Mouse (Mus musculus) Muller cell, postnatal 12 days (primary cell): ENCODE measurements around the gene Vps72.
"Not testable (repeated sequence)": the region's sequence is repeated elsewhere in the genome, so short reads cannot be mapped to it uniquely, and the experiment has no call there.

Experiments used
- DNase-seq: peaks from one replicate; pipeline ENCODE4 v3.0.0-alpha.2; 2015; ENCODE audit errors: inconsistent ontology term

The Vps72 gene

DNA sequence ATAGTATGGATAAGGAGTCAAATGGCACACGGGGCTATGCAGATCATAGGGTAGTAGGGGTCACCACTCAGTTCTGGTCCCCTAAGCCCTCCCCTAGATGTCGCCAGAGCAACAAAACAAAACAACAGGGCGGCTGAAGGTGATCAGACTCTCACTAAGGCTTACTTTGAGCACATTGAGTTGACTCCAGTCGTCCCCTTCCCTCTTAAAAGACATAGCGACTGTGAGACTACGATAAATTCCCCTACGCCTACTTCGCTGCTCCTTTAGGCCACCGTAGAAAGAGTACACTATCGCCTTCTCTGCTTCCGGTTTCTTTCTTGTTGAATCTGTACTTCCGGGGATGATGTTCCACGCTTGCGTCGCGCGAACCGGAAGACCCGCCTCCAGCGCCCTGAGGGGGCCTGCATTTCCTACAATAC, 22.9 kb downstream of the Vps72 start, which contains the start of the genes Scnm1 and Lysmd1:
TSS of gene Scnm1 (minus strand) at position 332 of the 422 bp plus-strand sequence.
TSS of gene Lysmd1 (plus strand) at position 409 of the 422 bp plus-strand sequence.
- DNase-seq, result peak; percentile 93

- not testable (repeated sequence) for DNase-seq
These were observed 23.3 kb downstream of the Vps72 start for GRCm38 (mm10) chr3:95134133-95134532.

GRCm38 (mm10) chr3:95135023-95135422, 24.2 kb downstream of the Vps72 start:
- peak; percentile 64 for DNase-seq

- no peak for DNase-seq
These were observed 24.7 kb downstream of the Vps72 start for GRCm38 (mm10) chr3:95135433-95136052.

DNA sequence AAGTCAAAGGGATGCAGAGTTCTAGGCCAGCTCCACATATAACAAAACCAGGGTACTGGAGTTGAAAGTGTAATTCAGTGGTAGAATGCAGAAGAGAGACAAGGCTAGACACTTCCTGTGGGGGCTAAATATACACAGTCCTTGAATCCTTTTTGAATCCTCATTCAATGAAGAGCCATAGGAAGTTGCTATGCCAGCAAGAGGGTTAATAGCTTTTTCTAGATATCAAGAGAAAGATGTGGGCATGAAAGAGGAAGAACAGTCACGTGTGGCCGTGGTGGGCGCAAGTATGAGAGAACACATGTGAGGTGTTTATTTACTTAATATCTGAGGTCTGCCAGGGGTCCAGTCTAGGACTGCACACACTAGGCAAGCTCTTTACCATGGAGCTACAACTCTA, 25.5 kb downstream of the Vps72 start:
- no peak for DNase-seq

- DNase-seq, result no peak
These were observed 28.9 kb downstream of the Vps72 start for GRCm38 (mm10) chr3:95139586-95140288.

DNA sequence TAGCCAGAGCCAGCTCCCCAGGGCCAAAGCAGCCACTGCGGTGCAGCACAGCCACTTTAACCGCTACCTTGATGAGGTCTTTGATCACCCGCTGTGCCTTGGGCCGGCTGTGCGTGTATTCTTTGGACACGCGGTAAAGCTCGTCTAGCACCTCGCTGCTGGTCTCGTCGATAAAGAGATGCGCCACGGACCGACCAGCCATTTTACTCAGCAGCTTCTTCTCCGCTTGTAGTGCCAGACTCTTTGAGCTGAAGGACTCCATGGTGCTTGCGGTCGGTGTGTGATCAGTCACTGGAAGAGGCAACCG, 29.4 kb downstream of the Vps72 start:
- no peak for DNase-seq

GRCm38 (mm10) chr3:95140795-95141194, 30.0 kb downstream of the Vps72 start:
- DNase-seq, result no peak

GRCm38 (mm10) chr3:95141474-95141873, 30.7 kb downstream of the Vps72 start:
- DNase-seq, result no peak

DNA sequence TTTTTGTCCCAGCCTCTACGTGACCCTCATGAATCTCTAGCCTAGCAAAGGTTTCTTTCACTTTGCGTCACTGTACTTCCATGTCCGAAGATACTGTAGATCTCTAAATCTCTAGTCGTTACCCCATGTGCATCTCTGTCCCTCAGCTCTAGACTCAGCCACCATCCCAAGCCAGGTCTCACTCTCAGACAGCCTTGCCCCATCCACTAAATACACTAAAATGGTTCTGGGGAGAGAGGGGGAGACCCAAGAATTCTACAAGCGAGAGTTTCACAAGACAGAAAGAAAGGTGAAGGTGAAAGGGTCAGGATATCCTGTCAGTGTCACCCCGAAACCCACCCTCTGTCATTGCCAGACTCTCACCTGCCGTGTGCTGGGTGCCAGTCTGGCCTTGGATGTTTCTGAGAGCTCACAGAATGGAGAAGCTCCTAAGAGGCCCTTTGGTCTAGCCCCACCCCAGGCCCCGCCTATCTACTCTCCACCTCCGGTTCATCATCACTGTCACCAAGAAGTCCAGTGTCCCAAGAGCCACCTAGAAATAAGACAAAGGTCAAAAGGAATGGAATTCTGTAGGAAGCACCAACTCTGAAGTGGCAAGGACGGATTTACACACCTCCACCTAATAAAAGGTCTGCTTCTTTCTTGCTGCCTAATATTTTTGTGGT, 31.3 kb downstream of the Vps72 start, which contains the start of gene Tnfaip8l2:
TSS of gene Tnfaip8l2 (minus strand) at position 409 of the 665 bp plus-strand sequence.
- DNase-seq, result no peak

DNA sequence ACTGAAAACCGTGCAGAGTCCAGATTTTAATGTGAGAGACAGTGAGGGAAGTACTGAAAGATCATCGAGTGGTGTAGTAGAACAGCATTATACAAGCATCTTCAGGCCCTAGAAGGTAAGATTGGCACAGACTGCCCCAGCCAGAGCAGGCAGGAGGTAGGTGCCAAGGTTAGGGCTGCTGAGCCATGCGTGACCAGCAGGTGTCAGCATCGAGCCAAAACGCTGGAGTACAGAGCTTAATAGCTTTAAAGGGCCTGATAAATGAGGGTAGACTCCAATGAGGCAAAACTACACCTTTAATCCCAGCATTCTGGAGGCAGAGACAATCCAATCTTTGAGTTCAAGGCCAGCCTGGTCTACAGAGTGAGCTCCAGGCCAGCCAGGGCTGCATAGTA, 31.8 kb downstream of the Vps72 start:
- DNase-seq, result peak; percentile 50

GRCm38 (mm10) chr3:95147924-95148323, 37.1 kb downstream of the Vps72 start:
- no peak for DNase-seq

DNA sequence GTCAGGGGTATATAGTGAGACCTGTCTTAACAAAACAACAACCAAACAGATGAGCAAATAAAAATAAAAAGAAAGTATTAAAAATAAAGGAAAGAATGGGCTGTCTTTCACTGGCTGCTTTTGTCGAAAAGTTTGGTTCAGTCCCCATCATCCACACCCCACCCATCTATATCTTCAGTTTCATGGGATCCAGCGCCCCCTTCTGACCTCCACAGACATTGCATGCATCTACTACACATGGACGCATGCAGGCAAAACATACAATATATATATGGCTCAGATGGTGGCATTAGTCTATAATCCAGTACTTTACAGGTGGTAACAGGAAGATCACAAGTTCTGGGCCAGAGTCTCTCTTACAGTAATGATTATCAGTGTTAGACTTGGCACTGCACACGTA, 43.1 kb downstream of the Vps72 start:
- no peak for DNase-seq

GRCm38 (mm10) chr3:95159511-95159986, 48.7 kb downstream of the Vps72 start:
- DNase-seq, result no peak

- peak; percentile 93 for DNase-seq
These were observed 49.5 kb downstream of the Vps72 start, which contains the start of gene Sema6c for GRCm38 (mm10) chr3:95159987-95160963. Gene Sema6c (plus strand): TSS chr3:95160457.

- DNase-seq, result peak; percentile 23
These were observed 50.3 kb downstream of the Vps72 start for GRCm38 (mm10) chr3:95161041-95161551.

- no peak for DNase-seq
These were observed 51.0 kb downstream of the Vps72 start for GRCm38 (mm10) chr3:95161618-95162344.

DNA sequence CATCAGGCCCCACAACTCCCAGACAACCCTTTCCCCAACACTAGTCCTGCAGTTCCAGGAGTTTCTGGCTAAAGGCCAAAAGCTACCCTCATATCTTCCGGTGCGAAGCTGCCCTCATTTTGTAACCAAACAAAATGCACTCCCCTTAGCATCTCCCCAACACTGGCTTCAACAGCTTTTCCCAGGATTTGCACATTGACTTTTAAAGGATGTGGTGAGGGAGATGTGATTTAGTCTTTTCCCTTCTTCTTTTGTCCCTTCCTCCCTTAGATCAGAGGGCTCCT, 51.5 kb downstream of the Vps72 start:
- DNase-seq, result no peak

DNA sequence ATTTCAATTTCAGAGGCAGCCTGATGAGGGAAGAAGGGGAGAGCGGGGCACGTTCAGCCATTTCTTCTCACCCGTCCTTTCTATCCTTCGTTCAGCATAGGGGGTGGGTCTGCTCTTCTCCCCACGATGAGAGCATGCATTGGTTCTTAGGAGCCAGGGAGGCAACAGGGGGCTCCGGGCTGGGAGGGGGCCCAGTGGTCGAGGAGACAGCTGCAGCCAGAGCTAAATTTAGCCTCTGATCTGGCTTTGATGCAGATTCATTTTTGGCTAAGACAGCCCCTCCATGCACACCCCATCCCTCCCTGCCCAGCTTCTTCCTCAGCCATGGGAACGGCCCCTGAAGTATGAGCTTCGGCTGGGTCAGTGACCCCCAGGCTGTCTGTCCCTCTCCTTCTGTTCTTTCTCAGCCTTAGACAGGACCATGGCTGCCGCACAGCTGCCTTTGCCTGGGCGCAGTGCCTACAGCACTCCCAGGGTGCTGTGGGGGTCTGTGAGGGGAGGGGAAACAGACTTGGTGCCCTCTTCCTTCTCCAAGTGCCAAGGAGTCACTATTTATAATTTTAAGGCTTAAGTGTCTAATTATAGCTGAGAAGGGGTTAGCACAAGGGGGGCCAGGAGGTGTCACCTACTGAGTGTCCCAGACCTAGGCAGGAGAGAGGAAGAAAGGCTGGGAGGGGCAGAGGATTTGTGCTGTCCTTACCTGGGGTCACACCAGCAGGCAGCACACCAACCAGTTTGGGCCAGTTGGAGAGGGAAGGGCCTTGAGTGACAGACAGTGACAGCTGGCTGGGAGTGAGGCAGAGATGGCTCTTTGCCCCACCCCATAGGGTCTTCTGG, 52.8 kb downstream of the Vps72 start:
- DNase-seq, result no peak

GRCm38 (mm10) chr3:95164256-95164550, 53.4 kb downstream of the Vps72 start:
- no peak for DNase-seq
